Mouse (Mus musculus): ENCODE data around the gene 1110059G10Rik. TPM values are rescaled to one million over a fixed set of nuclear protein-coding genes. Genes with fewer than 3 reads are reported as not detected.

1110059G10Rik gene
- polyA plus RNA-seq (2012; rRNA removed) (17.6 and 19.3 TPM in 2 replicates), polyA plus RNA-seq (2014; fragmentation: Nextera tagmentation; extraction: Ambion mirVana) (34.5 and 38.0 TPM in 2 replicates)

- 0 out of 2 replicates have a peak, but pooled peaks have one; percentile 38 for TF ChIP-seq POLR2A (IDR thresholded peaks at IDR 0.05; ENCODE audit: borderline replicate concordance, extremely low read depth, insufficient read depth, insufficient read length)
- Histone ChIP-seq H3K4me2 (replicated peaks; ENCODE audit: low read depth, low read length, severe bottlenecking) (peak within 1 kb of the TSS; percentile 83), H3K27me3 (ENCODE audit: control insufficient read depth, insufficient read depth, low read length) (no peaks in the 10 kb centered on the region), H3K4me1 (ENCODE audit: control insufficient read depth, insufficient read depth, low read length) (peaks cover 9% of the 10 kb centered on the region), H3K36me3 (ENCODE audit: control insufficient read depth, insufficient read depth, low read length) (peaks cover 15% of the 10 kb centered on the region), H3K9ac (ENCODE audit: low read depth, low read length, severe bottlenecking) (peak within 1 kb of the TSS; percentile 83), H3K4me3 (replicated peaks; ENCODE audit: low read length) (peak within 1 kb of the TSS; percentile 89), H3K27ac (replicated peaks; ENCODE audit: low read depth, low read length) (peak within 1 kb of the TSS; percentile 73), H3K9me3 (ENCODE audit: control insufficient read depth, low read length) (no peaks in the 10 kb centered on the region)
- ATAC-seq (ENCODE audit: low FRiP score, low read depth) (peak; percentile 98), DNase-seq (ENCODE audit: low spot score) (peak; percentile 95)
- WGBS: under 1% methylated on average over 54 of the region's 64 CpGs
These were observed at the start of gene 1110059G10Rik, which contains the start of gene Kif15 for GRCm38 (mm10) chr9:122950643-122951475. Gene 1110059G10Rik, minus strand, starts transcription at chr9:122951000. Gene Kif15, plus strand, starts transcription at chr9:122951046.

DNA sequence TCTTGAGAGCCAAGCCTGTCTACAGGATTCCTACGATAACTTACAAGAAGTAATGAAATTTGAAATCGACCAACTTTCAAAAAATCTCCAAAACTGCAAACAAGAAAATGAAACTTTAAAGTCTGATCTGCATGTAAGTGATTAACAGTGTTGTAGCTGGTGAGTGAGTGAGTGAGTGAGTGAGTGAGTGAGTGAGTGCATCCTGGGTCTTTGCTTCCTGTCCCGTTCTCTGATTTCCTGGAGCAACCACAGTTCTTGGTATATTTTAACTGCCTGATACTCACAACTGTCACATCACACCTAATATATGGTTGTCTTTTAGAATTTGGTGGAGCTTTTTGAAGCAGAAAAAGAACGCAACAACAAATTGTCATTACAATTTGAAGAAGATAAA, 48.4 kb upstream of the 1110059G10Rik start:
- 95% methylated on average over 4 of the region's 4 CpGs for WGBS
- ATAC-seq (ENCODE audit: low FRiP score, low read depth) (no peak), DNase-seq (ENCODE audit: low spot score) (no peak)
- H3K36me3 ChIP-seq (ENCODE audit: control insufficient read depth, insufficient read depth, low read length): peaks cover 64% of the 10 kb centered on the region
- H3K9ac ChIP-seq (ENCODE audit: low read depth, low read length, severe bottlenecking): no peak overlapping the region
- H3K4me1 ChIP-seq (ENCODE audit: control insufficient read depth, insufficient read depth, low read length): no peaks in the 10 kb centered on the region
- no peaks in the 10 kb centered on the region for H3K9me3 ChIP-seq (ENCODE audit: control insufficient read depth, low read length)
- H3K4me3 ChIP-seq (replicated peaks; ENCODE audit: low read length): no peak overlapping the region
- no peak overlapping the region for H3K27ac ChIP-seq (replicated peaks; ENCODE audit: low read depth, low read length)
- TF ChIP-seq POLR2A (IDR thresholded peaks at IDR 0.05; ENCODE audit: borderline replicate concordance, extremely low read depth, insufficient read depth, insufficient read length): no peak
- no peaks in the 10 kb centered on the region for H3K27me3 ChIP-seq (ENCODE audit: control insufficient read depth, insufficient read depth, low read length)
- no peak overlapping the region for H3K4me2 ChIP-seq (replicated peaks; ENCODE audit: low read depth, low read length, severe bottlenecking)

DNA sequence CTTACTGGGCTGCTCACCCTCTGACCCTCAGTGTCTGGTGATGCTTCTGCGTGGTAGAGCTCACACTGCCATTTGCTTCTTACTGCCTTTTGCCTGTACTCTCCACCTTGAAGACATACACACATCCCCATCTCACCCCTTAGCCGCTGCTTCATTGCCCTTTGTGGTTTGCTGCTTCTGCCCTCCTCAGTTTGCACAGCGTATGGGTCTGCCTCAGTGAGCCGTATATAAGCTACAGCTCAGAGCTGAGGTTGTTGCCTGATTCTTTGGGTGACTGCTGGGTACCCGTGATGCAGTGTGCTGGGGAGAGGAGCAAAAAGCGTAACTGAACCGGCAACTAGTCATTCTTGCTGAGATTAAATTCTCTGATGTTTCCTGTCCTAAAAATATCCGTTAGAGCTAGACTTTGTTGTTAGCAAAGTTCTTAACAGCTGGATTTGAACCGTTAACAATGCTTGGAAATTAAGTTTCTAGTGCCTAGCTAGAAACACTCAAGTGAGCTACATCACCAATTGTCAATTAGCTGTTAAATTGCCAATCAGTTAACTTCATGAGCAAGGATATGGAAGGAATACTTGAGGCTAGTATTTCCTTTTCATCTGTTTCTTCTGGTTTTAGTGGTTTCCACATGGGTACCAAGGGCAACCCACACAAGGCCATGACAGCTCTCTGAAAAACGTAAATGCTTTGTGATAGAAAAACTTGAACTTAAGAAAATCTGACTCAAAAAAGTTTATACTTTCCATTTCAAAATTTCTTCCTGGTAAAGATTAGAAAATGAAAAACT, 47.8 kb upstream of the 1110059G10Rik start:
- H3K36me3 ChIP-seq (ENCODE audit: control insufficient read depth, insufficient read depth, low read length): peaks cover 62% of the 10 kb centered on the region
- H3K4me1 ChIP-seq (ENCODE audit: control insufficient read depth, insufficient read depth, low read length): no peaks in the 10 kb centered on the region
- no peak overlapping the region for H3K4me3 ChIP-seq (replicated peaks; ENCODE audit: low read length)
- DNase-seq (ENCODE audit: low spot score) (no peak), ATAC-seq (ENCODE audit: low FRiP score, low read depth) (no peak)
- no peak overlapping the region for H3K4me2 ChIP-seq (replicated peaks; ENCODE audit: low read depth, low read length, severe bottlenecking)
- no peaks in the 10 kb centered on the region for H3K9me3 ChIP-seq (ENCODE audit: control insufficient read depth, low read length)
- no peak overlapping the region for H3K27ac ChIP-seq (replicated peaks; ENCODE audit: low read depth, low read length)
- TF ChIP-seq POLR2A (IDR thresholded peaks at IDR 0.05; ENCODE audit: borderline replicate concordance, extremely low read depth, insufficient read depth, insufficient read length): no peak
- 95% methylated on average over 10 of the region's 10 CpGs for WGBS
- H3K27me3 ChIP-seq (ENCODE audit: control insufficient read depth, insufficient read depth, low read length): no peaks in the 10 kb centered on the region
- H3K9ac ChIP-seq (ENCODE audit: low read depth, low read length, severe bottlenecking): no peak overlapping the region

DNA sequence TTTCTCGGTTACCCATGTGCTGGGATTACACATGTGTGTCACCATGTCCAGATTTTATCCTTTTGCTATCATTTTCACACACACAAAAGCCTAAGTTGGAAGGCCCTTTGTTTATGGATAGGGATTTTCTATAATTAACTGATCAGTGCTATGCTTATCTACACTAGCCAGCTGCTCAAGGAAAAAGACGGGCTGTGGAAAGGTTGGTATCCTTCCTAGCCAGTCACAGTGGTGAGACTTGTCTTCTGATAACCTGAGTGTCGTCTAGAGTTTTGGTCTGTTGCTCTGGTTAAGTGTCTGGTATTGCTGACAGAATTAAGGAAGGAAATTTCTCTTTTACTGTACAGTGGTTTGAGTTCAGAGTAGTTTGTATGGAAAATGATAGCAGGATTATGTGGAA, 21.9 kb downstream of the 1110059G10Rik start:
- Histone ChIP-seq H3K9ac (ENCODE audit: low read depth, low read length, severe bottlenecking) (no peak overlapping the region), H3K27me3 (ENCODE audit: control insufficient read depth, insufficient read depth, low read length) (no peaks in the 10 kb centered on the region), H3K4me2 (replicated peaks; ENCODE audit: low read depth, low read length, severe bottlenecking) (no peak overlapping the region), H3K36me3 (ENCODE audit: control insufficient read depth, insufficient read depth, low read length) (peaks cover 77% of the 10 kb centered on the region), H3K4me3 (replicated peaks; ENCODE audit: low read length) (no peak overlapping the region), H3K9me3 (ENCODE audit: control insufficient read depth, low read length) (no peaks in the 10 kb centered on the region), H3K27ac (replicated peaks; ENCODE audit: low read depth, low read length) (no peak overlapping the region), H3K4me1 (ENCODE audit: control insufficient read depth, insufficient read depth, low read length) (peaks cover under 1% of the 10 kb centered on the region)
- DNase-seq (ENCODE audit: low spot score) (no peak), ATAC-seq (ENCODE audit: low FRiP score, low read depth) (no peak)
- no peak for TF ChIP-seq POLR2A (IDR thresholded peaks at IDR 0.05; ENCODE audit: borderline replicate concordance, extremely low read depth, insufficient read depth, insufficient read length)
- WGBS: 97% methylated on average over 3 of the region's 3 CpGs

DNA sequence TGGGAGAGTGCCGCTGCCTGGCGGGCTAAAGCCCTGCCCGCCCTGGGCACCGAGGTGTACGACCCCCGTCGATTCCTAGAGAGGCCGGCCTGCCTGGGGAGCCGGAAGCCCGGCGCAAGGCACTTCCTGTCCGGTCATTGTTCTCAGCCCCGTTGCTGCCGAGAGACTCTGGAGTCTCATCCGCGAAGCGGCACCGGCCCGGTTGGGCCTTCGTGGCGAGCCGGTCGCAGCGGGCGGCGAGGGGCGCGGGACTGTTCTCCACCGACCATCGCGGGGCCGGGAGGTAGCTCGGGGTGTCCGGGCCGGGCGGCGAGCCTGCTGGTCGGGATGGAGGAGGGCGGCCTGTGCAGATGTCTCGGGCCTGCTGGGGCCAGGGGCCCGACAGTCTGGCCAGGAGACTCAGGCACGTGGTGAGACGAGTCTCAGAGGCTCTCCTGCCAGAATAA, 27.8 kb downstream of the 1110059G10Rik start, which contains the start of gene Zfp105:
Gene Zfp105, plus strand, starts transcription at position 137 of the 446 bp plus-strand sequence.
- WGBS: under 1% methylated on average over 43 of the region's 43 CpGs
- H3K9ac ChIP-seq (ENCODE audit: low read depth, low read length, severe bottlenecking): peak within 1 kb of the TSS; percentile 97
- H3K4me3 ChIP-seq (replicated peaks; ENCODE audit: low read length): peak within 1 kb of the TSS; percentile 78
- peak within 1 kb of the TSS; percentile 83 for H3K27ac ChIP-seq (replicated peaks; ENCODE audit: low read depth, low read length)
- 0 out of 2 replicates have a peak, but pooled peaks have one; percentile 40 for TF ChIP-seq POLR2A (IDR thresholded peaks at IDR 0.05; ENCODE audit: borderline replicate concordance, extremely low read depth, insufficient read depth, insufficient read length)
- no peaks in the 10 kb centered on the region for H3K9me3 ChIP-seq (ENCODE audit: control insufficient read depth, low read length)
- H3K4me2 ChIP-seq (replicated peaks; ENCODE audit: low read depth, low read length, severe bottlenecking): peak within 1 kb of the TSS; percentile 55
- peaks cover 5% of the 10 kb centered on the region for H3K4me1 ChIP-seq (ENCODE audit: control insufficient read depth, insufficient read depth, low read length)
- peaks cover 32% of the 10 kb centered on the region for H3K36me3 ChIP-seq (ENCODE audit: control insufficient read depth, insufficient read depth, low read length)
- ATAC-seq (ENCODE audit: low FRiP score, low read depth): peak; percentile 97
- no peaks in the 10 kb centered on the region for H3K27me3 ChIP-seq (ENCODE audit: control insufficient read depth, insufficient read depth, low read length)
- peak; percentile 87 for DNase-seq (ENCODE audit: low spot score)

Measured in limb, embryonic 14.5 days (tissue).